Mouse (Mus musculus) forebrain, embryonic 12.5 days (tissue): ENCODE results near the gene Fgfr2. TPM values are rescaled to one million over a fixed set of nuclear protein-coding genes. Genes with fewer than 3 reads are reported as not detected.
A peak's percentile ranks its signal among the peaks of the same experiment; 100 is the strongest.

ENCODE experiments used
- ATAC-seq: fragments of 200-750 bp; cut with Nextera tagmentation; 2 replicates; pipeline ENCODE4 v1.8.0; 2017; ENCODE audit warnings: moderate TSS enrichment; ENCODE audit not compliant: low FRiP score
- H3K27ac ChIP-seq: fragments of 300-500 bp; sonication (generic); 2 replicates; pipeline ENCODE4 v1.5.1; 2016; ENCODE audit warnings: mild to moderate bottlenecking
- H3K27me3 ChIP-seq: fragments of 300-500 bp; sonication (generic); 2 replicates; pipeline ENCODE4 v1.6.1; 2016; ENCODE audit warnings: mild to moderate bottlenecking
- H3K36me3 ChIP-seq: fragments of 300-500 bp; sonication (generic); replicated peaks from 2 replicates; pipeline ENCODE4 v1.6.1; 2016; ENCODE audit warnings: mild to moderate bottlenecking
- H3K4me1 ChIP-seq: fragments of 300-500 bp; sonication (generic); 2 replicates; pipeline ENCODE4 v1.6.1; 2016
- H3K4me2 ChIP-seq: fragments of 300-500 bp; sonication (generic); 2 replicates; pipeline ENCODE4 v1.6.1; 2016; ENCODE audit warnings: mild to moderate bottlenecking, moderate library complexity
- H3K4me3 ChIP-seq: fragments of 300-500 bp; sonication (generic); replicated peaks from 2 replicates; pipeline ENCODE4 v1.5.1; 2016; ENCODE audit warnings: mild to moderate bottlenecking
- H3K9ac ChIP-seq: fragments of 300-500 bp; sonication (generic); 2 replicates; pipeline ENCODE4 v1.6.1; 2016; ENCODE audit warnings: mild to moderate bottlenecking
- H3K9me3 ChIP-seq: fragments of 300-500 bp; sonication (generic); 2 replicates; pipeline ENCODE4 v1.6.1; 2016
- WGBS: fragments of 180-500 bp; shearing (Covaris S2); methylation state at CpG from one replicate; pipeline ENCODE4 v1.1.7; 2016; 5-methylcytosine and 5-hydroxymethylcytosine counted together
- polyA plus RNA-seq: library from polyadenylated mRNA; unstranded; fragments of >200 nt; fragmentation: Nextera tagmentation; extraction: Ambion mirVana; gene quantifications from 2 replicates; pipeline ENCODE4 v1.2.1, GENCODE M21; 2016

The Fgfr2 gene
- polyA plus RNA-seq, 1 experiment from 2014 or later: 89.6 TPM

DNA sequence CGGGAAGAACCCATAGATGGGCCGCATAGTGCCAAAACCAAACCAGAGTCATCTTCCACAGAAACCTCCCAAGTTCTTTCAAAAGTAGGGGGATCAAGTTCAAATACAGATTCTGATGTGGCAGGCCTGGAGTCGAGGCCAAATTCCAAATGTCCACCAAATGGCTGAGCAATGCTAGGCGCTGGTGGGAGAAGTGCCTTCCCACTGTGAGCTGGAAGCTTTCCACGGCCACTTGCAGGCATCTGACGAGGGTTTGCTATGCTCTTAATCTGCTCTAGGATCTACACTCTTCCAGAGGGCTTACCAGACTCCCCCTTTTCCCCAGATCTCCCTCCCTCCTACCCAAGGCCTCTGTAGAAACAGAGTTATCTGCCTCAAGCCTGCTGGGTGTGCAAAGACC lies 376.1 kb downstream of the Fgfr2 start:
- Histone ChIP-seq H3K36me3 (peaks cover 32% of the 10 kb centered on the region), H3K4me1 (no peaks in the 10 kb centered on the region), H3K27ac (no peak overlapping the region), H3K9me3 (no peaks in the 10 kb centered on the region), H3K4me2 (no peak overlapping the region), H3K9ac (no peak overlapping the region), H3K4me3 (no peak overlapping the region), H3K27me3 (no peaks in the 10 kb centered on the region)
- no peak for ATAC-seq
- 87% methylated on average over 6 of the region's 6 CpGs for WGBS

DNA sequence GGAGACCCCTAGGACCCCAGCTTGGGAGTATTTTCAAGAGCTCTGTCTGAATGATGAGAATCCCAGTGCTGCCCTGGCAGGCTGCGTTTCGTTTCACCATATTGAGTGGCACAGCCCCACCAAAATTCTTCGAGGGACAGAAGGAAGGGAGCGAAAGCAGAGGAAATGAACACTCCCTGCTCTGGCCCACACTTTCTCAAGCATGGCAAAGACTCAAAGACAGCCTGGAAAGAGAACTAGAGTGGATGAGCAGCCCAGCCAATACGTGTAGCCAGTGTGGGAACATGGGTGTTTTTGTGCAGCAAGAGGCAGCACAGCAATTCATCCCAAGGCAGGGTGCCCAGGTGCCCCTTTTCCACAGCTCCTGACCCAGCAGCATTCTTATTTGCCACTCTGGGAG lies 380.2 kb downstream of the Fgfr2 start:
- Histone ChIP-seq H3K36me3 (peaks cover 18% of the 10 kb centered on the region; the same call in 1 of the 2 replicates), H3K9me3 (no peaks in the 10 kb centered on the region), H3K4me1 (no peaks in the 10 kb centered on the region), H3K27ac (no peak overlapping the region), H3K9ac (no peak overlapping the region), H3K27me3 (no peaks in the 10 kb centered on the region), H3K4me2 (no peak overlapping the region), H3K4me3 (no peak overlapping the region)
- no peak for ATAC-seq
- WGBS: 88% methylated on average over 5 of the region's 5 CpGs

GRCm38 (mm10) chr7:132739829-132740228 lies 383.3 kb downstream of the Fgfr2 start:
- Histone ChIP-seq H3K4me3 (no peak overlapping the region), H3K4me2 (no peak overlapping the region), H3K4me1 (peaks cover 20% of the 10 kb centered on the region), H3K36me3 (peaks cover 7% of the 10 kb centered on the region; the same call in 1 of the 2 replicates), H3K9ac (no peak overlapping the region), H3K27ac (no peak overlapping the region), H3K9me3 (no peaks in the 10 kb centered on the region), H3K27me3 (no peaks in the 10 kb centered on the region)
- 89% methylated on average over 6 of the region's 6 CpGs for WGBS
- no peak for ATAC-seq

DNA sequence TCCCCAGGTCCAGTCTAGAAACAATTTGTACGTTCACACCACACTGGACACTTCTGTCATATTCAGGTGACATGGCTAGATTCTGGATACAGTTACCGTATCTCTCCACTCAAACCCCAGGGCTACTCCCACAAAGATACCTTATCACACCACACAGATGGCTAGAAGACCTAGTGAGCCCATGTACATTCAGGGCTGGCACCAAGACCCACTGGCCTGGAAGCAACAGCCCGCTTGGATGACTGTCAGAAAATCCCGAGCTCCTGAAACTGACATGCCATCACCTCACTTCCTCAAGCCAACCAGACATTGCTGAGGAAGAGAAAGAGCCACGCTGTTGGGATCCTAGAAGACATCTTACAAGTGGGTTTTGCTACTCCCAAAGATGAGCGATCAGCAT lies 384.3 kb downstream of the Fgfr2 start:
- H3K4me3 ChIP-seq: no peak overlapping the region
- no peaks in the 10 kb centered on the region for H3K9me3 ChIP-seq
- no peak for ATAC-seq
- peaks cover 10% of the 10 kb centered on the region; the same call in 1 of the 2 replicates for H3K36me3 ChIP-seq
- H3K9ac ChIP-seq: no peak overlapping the region
- 94% methylated on average over 6 of the region's 6 CpGs for WGBS
- H3K27ac ChIP-seq: no peak overlapping the region
- H3K4me2 ChIP-seq: no peak overlapping the region
- no peaks in the 10 kb centered on the region for H3K27me3 ChIP-seq
- peaks cover 26% of the 10 kb centered on the region for H3K4me1 ChIP-seq

DNA sequence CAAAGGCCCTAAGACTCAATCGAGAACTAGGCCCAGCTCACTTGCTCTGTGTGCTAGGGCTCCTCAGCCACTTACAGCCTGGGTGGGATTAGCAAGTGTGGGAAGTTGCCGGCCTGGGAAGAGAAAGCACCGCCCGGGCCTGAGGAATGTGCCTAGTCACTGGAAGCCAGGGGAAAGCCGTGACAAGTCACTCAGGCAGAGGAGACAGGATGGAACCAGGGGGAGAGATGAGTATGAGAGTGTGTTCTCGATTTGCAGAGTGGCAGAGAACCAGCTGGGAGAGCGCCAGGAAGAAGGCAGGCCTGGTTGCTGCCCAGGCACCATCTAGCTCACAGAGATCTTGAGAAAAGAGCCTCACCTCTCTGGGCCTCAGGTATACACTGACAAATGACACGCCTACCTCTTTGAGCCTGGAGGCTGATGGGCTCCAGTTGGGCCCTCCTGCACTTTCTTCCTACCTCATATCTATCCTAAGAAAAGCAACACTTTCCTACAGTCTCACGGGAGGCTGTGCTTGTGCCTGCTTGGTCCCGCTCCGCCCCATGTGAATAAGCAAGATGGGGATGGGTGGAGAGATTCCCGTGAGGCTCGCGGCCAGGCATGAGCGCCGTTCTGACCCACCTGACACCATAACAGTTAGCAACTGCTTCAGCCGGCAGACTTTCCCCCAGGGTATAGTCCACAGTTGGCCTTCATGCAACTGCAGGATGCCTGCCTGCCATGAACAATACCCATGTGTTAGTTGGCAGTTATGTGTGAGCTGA lies 386.9 kb downstream of the Fgfr2 start:
- H3K4me1 ChIP-seq: peaks cover 51% of the 10 kb centered on the region
- no peak for ATAC-seq
- no peak overlapping the region for H3K9ac ChIP-seq
- peak overlapping the region; percentile 46; the same call in 1 of the 2 replicates for H3K27ac ChIP-seq
- no peaks in the 10 kb centered on the region for H3K27me3 ChIP-seq
- WGBS: 60% methylated on average over 17 of the region's 17 CpGs
- H3K9me3 ChIP-seq: no peaks in the 10 kb centered on the region
- no peak overlapping the region for H3K4me3 ChIP-seq
- H3K4me2 ChIP-seq: no peak overlapping the region
- 0 out of 2 replicates have a peak, but pooled peaks cover 10% of the 10 kb centered on the region for H3K36me3 ChIP-seq

DNA sequence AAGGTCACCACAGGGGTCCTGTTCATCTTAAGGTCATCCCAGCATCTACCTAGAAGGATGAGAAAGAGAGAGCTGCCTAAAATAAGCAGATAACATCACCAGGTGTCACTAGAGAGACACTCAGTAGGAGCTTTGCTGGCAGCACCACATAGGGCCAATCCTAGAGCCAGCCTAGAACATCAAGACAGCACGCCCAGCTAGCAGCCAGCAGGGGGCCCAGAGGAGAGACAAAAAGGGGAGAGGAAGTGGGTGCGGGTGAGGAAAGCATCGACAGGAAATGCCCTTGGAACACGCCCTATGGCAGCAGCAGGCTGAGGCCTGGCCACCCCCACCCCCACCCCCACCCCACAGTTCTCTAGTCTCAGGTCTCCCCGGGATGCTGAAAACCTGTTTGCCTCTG lies 388.0 kb downstream of the Fgfr2 start:
- ATAC-seq: no peak
- Histone ChIP-seq H3K9me3 (no peaks in the 10 kb centered on the region), H3K4me3 (no peak overlapping the region), H3K4me1 (peaks cover 63% of the 10 kb centered on the region), H3K9ac (no peak overlapping the region), H3K36me3 (0 out of 2 replicates have a peak, but pooled peaks cover 10% of the 10 kb centered on the region), H3K4me2 (no peak overlapping the region), H3K27me3 (no peaks in the 10 kb centered on the region), H3K27ac (peak overlapping the region; percentile 89; the same call in 1 of the 2 replicates)
- WGBS: 63% methylated on average over 5 of the region's 5 CpGs

- peak overlapping the region; percentile 17; the same call in 1 of the 2 replicates for H3K9ac ChIP-seq
- H3K27ac ChIP-seq: peak overlapping the region; percentile 89
- no peak for ATAC-seq
- H3K27me3 ChIP-seq: no peaks in the 10 kb centered on the region
- H3K4me3 ChIP-seq: no peak overlapping the region
- 78% methylated on average over 9 of the region's 9 CpGs for WGBS
- 0 out of 2 replicates have a peak, but pooled peaks cover 18% of the 10 kb centered on the region for H3K36me3 ChIP-seq
- no peak overlapping the region for H3K4me2 ChIP-seq
- peaks cover 72% of the 10 kb centered on the region for H3K4me1 ChIP-seq
- H3K9me3 ChIP-seq: no peaks in the 10 kb centered on the region
Measured at GRCm38 (mm10) chr7:132734222-132734621, 388.9 kb downstream of the Fgfr2 start.

DNA sequence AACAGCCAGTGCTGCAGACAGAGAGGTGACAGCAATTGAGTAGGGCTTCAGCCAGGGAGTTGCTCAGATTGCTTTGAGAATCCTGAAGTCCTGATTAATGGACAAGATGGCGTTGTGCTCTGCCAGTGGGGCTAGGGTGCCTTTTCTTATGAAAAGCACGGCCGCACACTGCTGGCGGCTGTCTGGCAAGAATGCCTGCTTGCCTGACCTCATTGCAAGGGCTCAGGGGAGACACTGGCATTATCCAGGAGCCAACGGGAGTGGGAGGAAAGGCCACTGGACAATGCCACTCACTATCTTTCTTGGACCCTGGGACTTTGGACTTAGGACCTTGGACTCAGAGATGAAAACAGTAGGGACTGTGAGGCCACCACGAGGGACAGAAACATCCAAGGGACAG lies 389.6 kb downstream of the Fgfr2 start:
- Histone ChIP-seq H3K36me3 (0 out of 2 replicates have a peak, but pooled peaks cover 19% of the 10 kb centered on the region), H3K4me2 (no peak overlapping the region), H3K4me3 (no peak overlapping the region), H3K9ac (peak overlapping the region; percentile 17; the same call in 1 of the 2 replicates), H3K27me3 (no peaks in the 10 kb centered on the region), H3K9me3 (no peaks in the 10 kb centered on the region), H3K4me1 (peaks cover 72% of the 10 kb centered on the region), H3K27ac (peak overlapping the region; percentile 89)
- 31% methylated on average over 6 of the region's 6 CpGs for WGBS
- ATAC-seq: no peak

DNA sequence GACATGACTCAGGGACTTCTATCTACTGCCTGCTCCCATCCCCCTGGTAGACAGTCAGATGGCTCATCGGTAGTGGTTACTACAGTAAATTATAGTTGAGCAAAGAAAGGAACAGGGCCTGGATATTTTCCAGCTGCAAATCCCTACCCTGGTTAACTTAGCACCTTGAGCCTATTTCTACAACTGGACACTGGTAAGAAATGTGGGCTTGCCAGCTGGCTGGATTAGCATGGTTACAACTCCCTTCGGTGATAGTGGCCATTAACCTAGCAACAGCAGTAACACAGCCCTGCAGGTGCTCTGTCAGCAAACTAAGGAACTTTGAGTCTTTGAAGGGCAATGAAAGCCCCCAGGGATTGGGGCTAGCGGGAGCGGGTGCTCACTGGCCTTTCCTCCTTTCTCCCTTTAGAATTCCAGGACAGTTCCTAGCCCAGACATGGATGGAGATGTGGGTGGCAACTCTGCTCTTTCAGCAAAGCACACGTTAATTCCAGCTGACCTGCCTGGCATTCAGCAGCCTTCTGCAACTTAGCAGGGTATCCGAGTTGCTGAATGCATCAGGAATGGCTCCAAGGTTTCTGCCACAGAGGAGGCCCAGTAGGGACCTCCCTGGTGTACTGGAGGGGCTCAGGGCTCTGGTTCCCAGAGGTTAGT lies 390.9 kb downstream of the Fgfr2 start:
- H3K9me3 ChIP-seq: no peaks in the 10 kb centered on the region
- peak overlapping the region; percentile 89 for H3K27ac ChIP-seq
- H3K9ac ChIP-seq: no peak overlapping the region
- no peaks in the 10 kb centered on the region for H3K27me3 ChIP-seq
- ATAC-seq: no peak
- H3K4me1 ChIP-seq: peaks cover 82% of the 10 kb centered on the region
- H3K4me2 ChIP-seq: no peak overlapping the region
- no peak overlapping the region for H3K4me3 ChIP-seq
- H3K36me3 ChIP-seq: 0 out of 2 replicates have a peak, but pooled peaks cover 12% of the 10 kb centered on the region
- WGBS: 15% methylated on average over 6 of the region's 6 CpGs

DNA sequence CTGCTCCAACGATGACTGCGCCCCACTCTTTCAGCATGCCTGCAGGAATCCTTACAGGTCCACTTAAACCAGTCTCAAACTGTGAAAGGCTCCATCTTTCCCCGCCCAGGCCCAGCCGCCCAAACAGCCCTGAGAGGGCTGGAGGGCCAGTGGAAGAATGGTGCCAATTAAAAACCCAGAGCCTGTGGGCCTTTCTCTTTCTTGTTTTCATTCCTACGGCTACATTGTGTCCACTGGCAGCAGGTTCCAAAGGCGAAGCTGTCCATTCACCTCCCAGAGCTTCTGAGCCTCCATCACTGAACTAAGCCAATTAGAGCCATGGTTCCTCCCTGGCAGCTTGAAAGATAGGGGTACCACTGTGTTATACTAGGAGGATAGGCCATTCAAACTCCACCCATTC lies 391.6 kb downstream of the Fgfr2 start:
- 5% methylated on average over 6 of the region's 6 CpGs for WGBS
- Histone ChIP-seq H3K4me1 (peaks cover 85% of the 10 kb centered on the region), H3K36me3 (0 out of 2 replicates have a peak, but pooled peaks cover 12% of the 10 kb centered on the region), H3K4me3 (no peak overlapping the region), H3K27ac (peak overlapping the region; percentile 89), H3K9me3 (no peaks in the 10 kb centered on the region), H3K27me3 (no peaks in the 10 kb centered on the region), H3K9ac (no peak overlapping the region), H3K4me2 (peak overlapping the region; percentile 8; the same call in 1 of the 2 replicates)
- ATAC-seq: peak; percentile 75

- H3K27ac ChIP-seq: peak overlapping the region; percentile 89
Measured at GRCm38 (mm10) chr7:132730510-132730909, 392.6 kb downstream of the Fgfr2 start.

GRCm38 (mm10) chr7:132729093-132729831 lies 393.9 kb downstream of the Fgfr2 start:
- H3K9me3 ChIP-seq: no peaks in the 10 kb centered on the region
- no peak overlapping the region for H3K4me3 ChIP-seq
- WGBS: 88% methylated on average over 4 of the region's 4 CpGs
- peaks cover 71% of the 10 kb centered on the region for H3K4me1 ChIP-seq
- no peaks in the 10 kb centered on the region for H3K27me3 ChIP-seq
- H3K36me3 ChIP-seq: 0 out of 2 replicates have a peak, but pooled peaks cover 8% of the 10 kb centered on the region
- no peak for ATAC-seq
- H3K4me2 ChIP-seq: no peak overlapping the region
- H3K27ac ChIP-seq: peak overlapping the region; percentile 89; the same call in 1 of the 2 replicates
- H3K9ac ChIP-seq: 0 out of 2 replicates have a peak overlapping the region, but pooled peaks have one; percentile 25

More at GRCm38 (mm10) chr7:132730510-132730909, 392.6 kb downstream of the Fgfr2 start:
- Histone ChIP-seq H3K36me3 (0 out of 2 replicates have a peak, but pooled peaks cover 12% of the 10 kb centered on the region), H3K9ac (no peak overlapping the region), H3K4me3 (no peak overlapping the region), H3K4me1 (peaks cover 78% of the 10 kb centered on the region), H3K9me3 (no peaks in the 10 kb centered on the region), H3K4me2 (no peak overlapping the region), H3K27me3 (no peaks in the 10 kb centered on the region)
- WGBS: 53% methylated on average over 7 of the region's 7 CpGs
- no peak for ATAC-seq
